Mouse (Mus musculus) hematopoietic stem cell, adult 5-6 weeks (primary cell): ENCODE data around the gene Svs2. TPM values are rescaled to one million over a fixed set of nuclear protein-coding genes. Genes with fewer than 3 reads are reported as not detected.
"Not testable (repeated sequence)": the region's sequence is repeated elsewhere in the genome, so short reads cannot be mapped to it uniquely, and the experiment has no call there.

Experiments used
- ATAC-seq, 2 experiments: fragments of 125-278 bp in 1 of 2; replicated peaks in 1 of 2; 2 replicates each; pipeline ENCODE4 v1.8.0; 2016 to 2017; ENCODE audit warnings: inconsistent platforms in 2 of 2, mild to moderate bottlenecking in 2 of 2, moderate number of reproducible peaks in 2 of 2, low read depth in 1 of 2, moderate TSS enrichment in 1 of 2; ENCODE audit not compliant: low FRiP score in 2 of 2, poor library complexity in 2 of 2, severe bottlenecking in 2 of 2, insufficient read depth in 1 of 2, low TSS enrichment in 1 of 2
- total RNA-seq: library from RNA; stranded (forward); fragments of 172-1452, 232-1000 nt; gene quantifications from 2 replicates; pipeline ENCODE4 v1.2.3, GENCODE M21; 2017

Gene Svs2
- not detected in 2 replicates for total RNA-seq

DNA sequence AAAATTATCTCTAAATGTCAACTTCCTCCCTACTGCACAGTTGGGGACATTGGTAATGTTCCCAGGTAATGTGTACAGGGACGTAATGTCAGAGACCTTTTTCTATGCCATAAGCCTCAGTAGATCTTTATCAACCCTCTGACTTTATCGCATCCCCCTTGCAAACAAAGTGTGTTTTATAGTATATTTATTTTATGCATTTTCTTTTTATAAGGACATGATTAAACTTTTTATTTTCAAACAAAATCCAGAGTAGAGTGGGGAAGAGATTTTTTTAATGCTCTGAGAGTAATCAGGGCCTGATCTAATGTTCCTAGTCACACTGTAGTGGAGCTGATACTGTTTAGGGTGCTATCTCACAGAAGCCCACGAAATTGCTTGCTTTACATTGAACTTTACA is at the start of gene Svs2:
Gene Svs2, minus strand, starts transcription at position 101 of the 400 bp plus-strand sequence.
- no peak for ATAC-seq

DNA sequence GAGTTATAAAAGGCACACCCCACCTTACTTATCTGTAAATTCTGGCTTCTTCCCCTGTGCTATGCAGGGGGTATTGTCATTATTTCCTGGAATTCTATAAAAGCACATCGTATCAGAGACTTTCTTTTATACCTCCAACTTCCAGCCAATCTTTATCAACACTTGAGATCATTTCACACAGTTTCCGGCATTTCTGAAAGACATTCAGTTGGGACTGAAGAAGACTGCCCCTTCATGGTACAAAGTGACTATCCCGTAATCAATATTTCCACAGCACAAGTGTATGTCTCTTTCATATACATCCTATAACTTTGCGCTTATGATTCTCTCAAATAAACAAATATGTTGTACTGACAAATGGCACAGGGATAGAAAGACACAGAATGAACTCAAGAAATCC is 40.1 kb upstream of the Svs2 start, which contains the start of gene Svs4:
Gene Svs4, minus strand, starts transcription at position 101 of the 400 bp plus-strand sequence.
- no peak for ATAC-seq

DNA sequence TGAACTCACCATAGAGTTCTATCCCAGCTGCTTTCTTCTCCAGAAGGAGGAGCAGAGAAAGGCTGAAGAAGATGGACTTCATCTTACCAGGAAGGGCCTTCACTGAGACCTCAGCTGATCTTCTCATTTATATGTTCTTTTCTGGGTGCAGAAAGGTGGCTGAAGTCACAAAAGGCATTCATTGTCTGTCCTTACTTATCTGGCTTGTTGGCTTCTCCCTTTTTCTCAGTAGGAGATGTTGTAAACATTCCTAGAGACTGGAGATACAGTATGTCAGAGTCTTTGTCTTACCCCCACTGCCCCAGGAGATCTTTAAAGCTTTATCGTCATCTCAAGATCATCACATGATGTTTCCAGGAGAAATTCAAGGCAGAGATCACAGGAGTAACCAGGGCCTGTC is 18.3 kb upstream of the Svs2 start, which contains the start of gene Svs3b:
Gene Svs3b, minus strand, starts transcription at position 101 of the 400 bp plus-strand sequence.
- not testable (repeated sequence) for ATAC-seq

DNA sequence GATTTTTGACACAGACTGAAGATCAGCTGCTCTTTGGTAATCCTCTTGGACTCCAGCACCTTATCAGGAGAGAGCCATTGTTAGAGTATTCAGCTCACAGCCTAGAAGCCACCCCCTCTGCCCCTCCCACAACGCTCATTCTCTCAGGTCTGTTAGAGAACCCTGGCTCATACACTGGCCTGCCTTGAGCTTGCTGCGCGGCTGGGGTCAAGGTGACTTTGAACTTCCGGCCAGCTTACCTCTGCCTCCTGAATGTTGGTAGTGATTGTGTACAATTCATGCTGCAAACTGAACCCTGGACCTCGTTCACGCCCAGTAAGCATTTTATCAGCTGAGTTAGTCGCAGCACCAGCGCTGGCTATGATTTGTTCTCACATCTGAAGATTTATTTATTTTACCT is 5.6 kb downstream of the Svs2 start:
- no peak for ATAC-seq

DNA sequence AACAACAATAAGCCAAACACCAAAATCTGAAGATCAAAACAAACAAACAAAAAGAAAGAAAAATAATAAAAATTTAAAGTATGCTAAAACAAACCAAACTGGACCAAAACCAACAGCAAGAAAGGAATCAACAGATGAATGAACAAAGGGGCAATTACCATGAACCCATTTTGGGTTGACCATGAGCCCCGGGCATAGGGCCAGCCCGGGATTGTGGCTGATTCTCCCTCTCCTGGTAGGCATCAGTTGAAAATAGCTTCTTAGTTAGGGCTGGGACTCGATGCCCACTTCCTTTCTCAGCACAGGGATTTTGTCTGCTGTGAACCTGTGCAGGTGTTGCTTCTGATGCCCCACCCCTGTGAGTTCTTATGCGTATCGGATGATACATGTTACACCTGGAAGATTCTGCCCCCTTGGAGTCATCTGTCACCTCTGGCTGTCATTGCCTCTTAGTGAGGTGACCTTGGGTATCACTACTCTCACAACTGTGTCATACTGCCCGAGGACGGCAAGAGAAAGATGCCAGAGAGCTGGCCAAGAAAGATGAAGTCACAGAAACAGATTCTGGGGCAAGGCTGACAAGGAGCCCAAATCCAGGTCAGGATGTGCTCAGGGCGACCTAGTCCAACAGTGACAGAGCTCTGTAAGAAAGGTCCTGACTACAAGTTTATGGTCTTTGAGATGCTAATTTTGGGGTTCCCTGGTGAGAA is 9.8 kb downstream of the Svs2 start:
- ATAC-seq, result no peak

DNA sequence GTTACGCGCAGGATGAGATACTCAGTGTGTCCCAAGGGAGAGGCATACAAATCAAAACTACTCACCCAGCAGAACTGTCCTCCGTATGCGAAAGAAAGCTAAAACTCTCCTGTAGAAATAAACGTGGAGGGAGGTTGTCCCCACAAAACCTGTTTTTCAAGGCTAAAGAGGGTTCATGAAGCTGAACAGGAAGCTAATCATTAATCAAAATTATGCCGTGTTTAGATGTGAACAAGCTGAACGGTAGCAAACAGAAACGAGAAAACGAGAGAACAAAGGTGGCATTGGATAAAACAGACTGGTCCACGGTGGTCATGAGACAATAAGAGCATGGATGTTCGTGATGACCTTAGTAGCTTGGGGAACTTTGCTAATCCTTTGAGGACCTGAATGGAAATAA is 16.7 kb downstream of the Svs2 start, which contains the start of gene Wfdc15b:
Gene Wfdc15b, minus strand, starts transcription at position 139 of the 400 bp plus-strand sequence.
- ATAC-seq, result no peak

DNA sequence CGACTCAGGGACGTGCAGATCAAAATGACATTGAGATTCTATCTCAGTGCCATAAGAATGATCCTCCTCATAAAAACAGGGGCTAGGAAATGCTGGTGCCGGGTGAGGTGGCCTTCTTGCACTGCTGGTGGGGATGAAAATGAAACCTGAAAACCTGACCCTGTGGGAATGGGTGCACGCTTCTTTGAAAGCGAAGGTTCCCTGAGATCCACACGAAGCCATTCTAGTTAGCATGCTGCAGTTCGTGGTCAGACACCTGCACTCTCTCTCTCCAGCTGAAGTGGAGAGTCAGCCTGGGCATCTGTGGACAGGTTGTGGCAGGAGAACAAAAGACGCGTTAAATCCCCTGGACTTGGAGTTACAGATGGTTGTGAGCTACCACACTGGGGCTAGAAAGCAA is 19.0 kb downstream of the Svs2 start:
- ATAC-seq, result no peak

DNA sequence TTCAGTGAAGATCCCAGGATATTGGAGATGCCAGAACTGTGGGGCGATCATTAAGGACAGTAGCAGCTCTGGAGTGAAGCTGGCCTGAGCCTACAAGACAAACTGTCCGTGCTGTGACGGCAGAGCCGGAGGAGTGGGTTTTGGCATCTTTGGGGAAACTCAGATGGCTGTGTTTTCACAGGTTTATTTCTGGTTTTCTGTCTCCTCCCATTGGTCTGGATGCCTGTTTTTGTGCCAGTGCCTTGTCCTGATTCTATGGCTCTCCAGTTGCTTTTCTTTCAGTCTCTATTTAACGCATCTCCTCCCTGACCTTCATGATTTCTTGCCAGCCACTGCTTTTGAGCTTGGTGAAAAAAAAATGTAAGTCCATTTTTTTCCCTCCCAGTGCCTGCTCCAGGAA is 25.6 kb downstream of the Svs2 start:
- ATAC-seq, result no peak

DNA sequence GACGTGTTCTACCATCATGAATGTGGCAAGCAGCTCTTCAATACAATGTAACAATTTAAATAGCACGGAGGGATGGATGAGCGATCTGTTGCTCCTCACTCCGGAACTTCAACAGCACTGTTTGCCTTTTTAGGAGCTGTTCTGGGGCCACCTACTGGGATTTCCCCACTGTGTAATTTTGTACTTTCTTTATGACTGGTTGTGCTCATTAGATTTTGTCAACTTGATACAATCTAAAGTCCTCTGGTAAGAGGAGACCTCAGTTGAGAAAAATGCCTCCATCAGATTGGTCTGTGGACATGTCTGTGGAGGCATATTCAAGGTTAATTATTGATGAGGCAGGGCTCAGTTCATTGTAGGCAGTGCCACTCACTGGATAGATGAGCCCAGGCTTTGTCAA is 27.4 kb downstream of the Svs2 start:
- no peak for ATAC-seq

DNA sequence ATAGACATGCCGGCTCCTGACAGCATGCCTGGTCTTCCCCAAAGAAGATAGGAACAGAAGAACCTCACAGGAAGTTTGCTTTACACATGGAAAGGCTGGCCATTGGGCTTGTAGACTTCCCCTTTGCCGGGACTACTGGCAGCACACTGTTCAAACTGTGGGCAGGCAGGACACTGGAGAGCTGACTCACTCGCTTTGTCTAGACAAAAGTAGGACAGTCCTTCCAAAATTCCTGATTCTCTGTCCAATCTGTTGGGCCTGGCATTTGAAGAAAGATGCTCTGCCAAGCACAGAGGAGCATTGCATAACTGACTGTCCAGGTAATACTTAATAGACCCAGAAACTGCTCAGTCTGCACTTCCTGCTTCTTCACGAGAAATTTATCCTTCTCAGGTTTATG is 31.6 kb downstream of the Svs2 start:
- no peak for ATAC-seq

DNA sequence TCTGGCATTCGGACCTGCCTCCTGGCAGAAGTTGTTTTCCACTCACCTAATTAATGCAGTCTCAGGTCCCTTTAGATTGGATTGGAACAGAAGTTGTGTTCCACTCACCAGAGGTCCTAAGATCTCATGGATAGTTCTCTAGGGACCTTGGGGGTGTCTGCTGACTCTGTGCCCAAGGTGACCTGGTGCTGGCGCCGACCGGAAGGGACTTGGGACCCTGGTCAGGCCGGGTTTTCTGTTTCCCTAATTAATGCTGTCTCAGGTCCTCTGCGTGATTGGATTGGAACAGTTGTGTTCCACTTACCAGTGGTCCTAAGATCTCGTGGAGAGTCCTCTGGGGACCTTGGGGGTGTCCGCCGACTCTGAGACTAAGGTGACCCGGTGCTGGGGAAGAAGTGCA is 32.3 kb downstream of the Svs2 start:
- ATAC-seq, result not testable (repeated sequence)

DNA sequence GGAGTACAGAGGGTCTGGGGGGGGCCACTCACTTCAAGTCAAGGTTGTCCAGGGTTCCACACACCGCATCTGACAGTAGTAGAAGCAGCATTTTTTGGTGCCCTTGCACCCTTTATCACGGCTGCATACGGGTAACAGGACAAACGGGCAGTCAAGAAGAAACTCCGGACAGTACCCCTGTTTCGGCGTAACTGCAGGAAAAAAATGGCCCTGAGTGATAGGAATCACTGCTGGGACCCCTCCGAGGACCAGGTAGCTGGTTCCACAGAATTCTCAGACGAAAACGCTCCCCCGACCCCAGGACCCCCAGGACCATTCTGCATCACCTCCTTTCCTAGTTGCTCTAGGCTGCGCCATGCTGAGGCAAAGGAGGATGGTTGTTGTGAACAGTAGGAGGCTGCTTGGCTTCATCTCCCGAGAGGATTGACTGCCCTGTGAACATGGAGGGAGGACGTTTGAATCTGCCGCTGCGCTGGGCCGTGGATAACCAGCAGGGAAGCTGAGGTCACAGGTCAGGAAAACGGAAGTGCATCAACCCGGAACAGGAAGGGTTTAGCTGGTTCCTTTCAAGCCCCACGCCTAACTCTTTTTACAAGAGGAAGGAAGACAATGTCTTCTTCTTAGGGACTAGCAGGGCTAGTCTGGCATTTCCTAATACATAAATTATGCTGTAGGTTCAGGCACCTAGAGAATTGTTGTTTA is 38.5 kb downstream of the Svs2 start, which contains the start of gene Wfdc15a:
Gene Wfdc15a, minus strand, starts transcription at position 505 of the 702 bp plus-strand sequence.
- ATAC-seq, result no peak

DNA sequence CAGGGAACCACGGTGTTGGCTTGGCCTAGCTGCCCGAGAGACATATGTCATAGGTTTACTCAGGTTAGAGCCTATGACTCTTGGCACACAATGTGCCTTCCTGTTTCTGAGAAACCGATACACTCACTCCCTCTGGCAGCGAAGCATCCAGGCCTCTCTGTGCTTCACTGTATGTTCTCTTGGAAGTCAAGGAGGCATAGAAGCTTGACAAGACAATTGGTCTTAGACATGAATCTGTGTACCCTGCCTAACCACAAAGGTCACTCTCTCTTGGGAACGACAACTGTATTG is 41.6 kb downstream of the Svs2 start:
- no peak for ATAC-seq

DNA sequence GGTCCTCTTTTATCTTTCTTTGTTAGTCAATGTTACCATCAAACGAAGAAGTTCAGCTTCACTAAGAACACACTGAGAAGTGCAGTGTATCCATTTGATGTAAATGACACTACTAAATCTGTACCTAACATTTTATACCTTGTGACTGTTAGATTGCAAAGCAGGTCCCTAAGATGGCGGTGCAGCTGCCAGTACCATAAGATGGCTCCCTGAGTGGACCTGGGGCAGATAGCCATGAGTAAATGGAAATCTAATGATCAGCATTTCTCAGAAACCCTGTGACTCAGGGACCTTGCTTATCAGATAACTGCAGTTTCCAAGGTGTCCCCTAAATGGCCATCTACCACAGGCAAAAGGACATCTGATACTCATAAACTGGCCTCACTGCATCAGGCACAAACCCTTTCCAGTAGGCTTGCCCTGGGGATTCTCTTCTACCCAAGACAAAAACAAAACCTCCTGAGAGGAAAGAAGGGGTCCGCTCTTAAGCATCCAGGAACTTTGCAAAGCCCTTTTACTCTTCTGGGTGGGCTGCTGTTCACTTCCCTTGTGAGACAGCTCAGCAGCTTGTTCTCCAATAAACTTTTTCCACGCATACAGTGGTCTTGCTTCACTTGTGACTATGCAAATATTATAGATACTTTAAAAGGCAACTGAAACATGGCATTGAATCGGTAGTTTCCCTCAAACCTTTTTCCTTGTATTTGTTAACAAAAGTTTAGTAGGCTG is 42.1 kb downstream of the Svs2 start:
- no peak for ATAC-seq

DNA sequence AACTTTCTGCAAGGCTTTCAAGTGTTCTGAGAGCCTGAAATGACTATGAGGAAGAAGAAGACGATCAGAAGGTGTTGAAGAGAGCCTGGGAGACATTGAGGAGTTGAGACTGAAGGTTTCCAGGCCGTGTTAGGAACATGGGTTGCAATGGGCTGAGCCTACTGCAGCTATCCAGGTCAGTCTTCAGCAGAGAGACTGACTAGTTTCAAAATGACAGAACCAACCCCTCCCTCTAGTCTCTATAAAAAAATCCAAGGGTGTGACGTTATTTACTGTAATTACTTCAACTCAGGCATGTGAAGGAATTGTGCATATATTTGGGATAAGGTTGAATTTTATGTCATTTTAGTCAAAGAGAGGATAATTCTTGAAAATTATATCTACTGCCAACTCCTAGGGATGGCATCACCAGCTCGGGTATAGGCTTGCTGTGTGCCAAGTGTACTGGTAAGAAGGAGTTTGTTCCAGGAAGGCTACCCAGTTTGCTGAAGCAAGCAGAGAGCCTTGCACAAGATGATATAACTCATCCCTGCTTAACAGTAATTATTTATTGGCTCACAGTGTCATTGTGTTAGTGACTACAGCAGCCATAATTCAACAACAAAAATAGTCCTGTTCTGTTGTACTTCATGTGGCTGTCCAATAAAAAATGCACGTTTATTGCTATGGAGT is 43.2 kb downstream of the Svs2 start:
- ATAC-seq, result no peak

DNA sequence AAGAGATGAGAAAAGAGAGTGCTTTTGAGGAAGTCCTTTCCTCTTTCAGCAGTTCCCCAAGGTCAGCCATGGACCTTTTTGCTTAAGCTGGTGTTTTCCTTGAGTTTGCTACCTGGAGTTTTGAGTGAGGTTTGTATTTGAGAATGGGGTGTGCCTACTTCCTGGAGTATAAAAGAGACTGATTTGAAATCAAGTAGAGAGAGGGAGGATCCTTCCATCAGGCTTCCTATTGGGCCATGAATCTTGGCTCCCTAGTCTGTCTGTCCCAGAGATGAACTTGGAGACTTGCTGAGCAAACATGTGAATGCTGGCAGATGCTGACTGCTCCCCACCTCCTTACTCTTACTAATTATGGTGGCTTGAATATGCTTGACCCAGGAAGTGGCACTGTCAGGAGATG is 46.0 kb downstream of the Svs2 start:
- ATAC-seq, result no peak

DNA sequence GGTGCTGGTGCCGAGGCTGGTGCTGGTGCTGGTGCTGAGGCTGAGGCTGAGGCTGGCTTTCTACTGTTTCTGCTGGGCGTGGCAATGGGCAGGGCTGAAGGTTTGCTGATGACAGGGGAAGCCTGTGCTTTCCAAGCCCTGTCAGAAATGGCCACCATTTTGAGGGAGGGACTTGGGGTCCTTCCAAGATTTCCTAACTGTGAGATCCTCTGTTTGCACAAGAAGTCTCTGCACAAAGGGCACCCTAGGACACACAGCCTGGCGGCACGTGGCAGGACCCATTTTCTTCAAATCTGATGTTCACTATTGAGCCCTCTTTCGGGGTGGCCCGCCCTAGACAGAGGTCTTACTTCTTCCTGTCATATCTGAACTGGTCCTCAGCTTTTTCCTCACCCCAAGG is 47.7 kb downstream of the Svs2 start, which contains the start of gene Wfdc12:
Gene Wfdc12, minus strand, starts transcription at position 33 of the 400 bp plus-strand sequence.
- ATAC-seq, result no peak

DNA sequence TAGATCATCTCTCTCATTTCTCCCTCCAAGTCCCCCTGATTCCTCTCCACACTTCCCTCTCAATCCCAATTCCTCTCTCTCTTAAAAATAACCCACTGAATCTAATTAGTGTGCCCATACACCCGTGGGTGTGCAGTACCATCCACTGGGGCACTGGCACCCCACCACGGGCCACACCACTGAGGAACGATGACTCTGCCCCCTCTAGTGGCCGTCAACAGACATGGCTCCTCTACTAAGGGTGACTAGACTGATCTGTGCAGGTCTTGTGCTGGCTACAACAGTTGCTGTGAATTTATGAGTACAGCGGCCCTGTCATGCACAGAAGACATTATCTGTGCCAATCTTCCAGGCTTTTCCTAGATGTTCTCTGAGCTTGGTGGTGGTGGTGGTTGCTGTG is 49.5 kb downstream of the Svs2 start:
- ATAC-seq, result peak; percentile 75 to 79
